Mouse (Mus musculus): ENCODE data around the gene Prr23a3.

DNA sequence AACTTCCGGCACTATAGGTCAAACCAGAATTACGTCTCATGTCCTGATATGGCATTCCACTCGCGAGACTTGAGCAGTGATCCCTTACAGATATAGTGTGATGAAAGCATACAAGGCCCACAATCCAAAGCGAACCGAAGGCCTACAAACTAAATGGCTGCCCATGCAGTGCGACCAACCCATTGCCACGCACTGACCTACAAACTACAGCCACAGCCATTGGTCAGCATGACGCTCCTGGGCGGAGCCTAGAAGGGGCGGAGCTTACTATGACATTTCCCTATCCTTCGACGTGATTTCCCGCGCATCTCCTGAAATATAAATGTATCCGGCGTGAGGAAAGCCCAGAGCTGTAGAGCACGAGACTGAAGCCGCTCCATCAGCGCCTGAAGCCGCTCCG, 22.4 kb upstream of the Prr23a3 start, which contains the start of gene Prr23a1:
- TF ChIP-seq CTCF (IDR thresholded peaks at IDR 0.05) (no peak), EP300 (IDR thresholded peaks at IDR 0.05) (no peak)
